Mouse (Mus musculus): Measurements from ENCODE around the gene Rmnd1.
"Not testable (repeated sequence)": the region's sequence is repeated elsewhere in the genome, so short reads cannot be mapped to it uniquely, and the experiment has no call there.

Rmnd1 gene

DNA sequence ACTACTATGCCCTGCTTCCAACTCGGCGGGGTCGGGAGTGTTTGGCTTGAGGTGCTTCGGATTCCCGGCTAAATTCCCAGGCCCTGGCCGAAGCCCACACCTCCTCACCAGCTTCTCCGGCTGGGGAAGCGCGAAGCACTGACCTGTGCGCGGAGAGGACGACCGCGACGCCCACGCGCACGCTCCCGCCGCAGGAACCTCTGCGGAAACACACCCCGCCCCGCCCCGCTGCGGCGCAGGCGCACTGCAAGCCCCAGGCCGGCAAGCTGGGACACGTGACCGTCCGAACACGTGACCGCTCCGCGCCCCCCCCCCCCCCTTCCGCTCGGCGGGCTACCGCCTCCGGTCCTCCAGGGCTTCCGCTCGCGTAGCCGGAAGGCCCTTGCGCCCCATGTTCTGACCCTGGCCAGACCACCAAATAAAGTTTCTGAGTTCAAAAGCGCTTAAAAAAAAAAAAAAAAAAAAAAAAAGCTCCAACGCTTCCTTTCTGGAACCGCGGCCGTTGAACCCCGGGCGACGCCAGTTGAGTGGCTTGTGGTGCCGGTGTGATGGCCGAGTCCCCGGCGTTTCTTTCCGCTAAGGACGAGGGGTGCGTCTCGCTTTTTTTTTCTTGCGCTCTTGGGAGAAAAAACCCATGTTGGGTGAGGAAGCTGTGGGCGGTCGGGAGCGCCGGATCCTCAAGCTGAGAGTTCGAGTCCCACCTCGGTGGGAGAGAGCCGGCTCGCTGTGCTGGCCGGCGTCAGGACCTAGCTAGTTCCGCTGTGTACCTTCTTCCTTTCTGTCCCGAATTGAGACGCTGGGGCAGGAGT is at the start of gene Rmnd1, which contains the start of gene Armt1:
Rmnd1 (minus strand) TSS at position 266 of the 809 bp plus-strand sequence.
Armt1 (plus strand) TSS at position 345 of the 809 bp plus-strand sequence.
- peak; percentile 92 for DNase-seq

DNA sequence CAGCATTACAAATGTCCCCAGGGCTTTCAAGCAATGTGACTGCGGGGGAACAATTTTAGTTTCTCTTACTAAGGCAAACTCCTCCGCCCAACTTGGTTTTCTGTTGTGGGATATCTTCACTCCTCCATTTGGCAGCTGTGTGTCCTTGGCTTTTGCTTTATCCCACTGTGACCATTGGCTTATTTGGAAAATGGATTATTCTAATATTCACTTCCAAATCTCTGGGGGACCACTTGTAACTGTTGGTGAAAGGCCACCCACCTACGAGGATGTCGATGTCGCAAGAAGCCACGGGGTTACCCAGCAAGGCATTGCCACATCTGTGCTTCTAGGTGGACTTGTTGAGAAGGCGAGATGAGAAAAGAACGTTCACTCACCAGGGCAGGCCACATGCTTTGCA is 49.5 kb upstream of the Rmnd1 start:
- DNase-seq = no peak

DNA sequence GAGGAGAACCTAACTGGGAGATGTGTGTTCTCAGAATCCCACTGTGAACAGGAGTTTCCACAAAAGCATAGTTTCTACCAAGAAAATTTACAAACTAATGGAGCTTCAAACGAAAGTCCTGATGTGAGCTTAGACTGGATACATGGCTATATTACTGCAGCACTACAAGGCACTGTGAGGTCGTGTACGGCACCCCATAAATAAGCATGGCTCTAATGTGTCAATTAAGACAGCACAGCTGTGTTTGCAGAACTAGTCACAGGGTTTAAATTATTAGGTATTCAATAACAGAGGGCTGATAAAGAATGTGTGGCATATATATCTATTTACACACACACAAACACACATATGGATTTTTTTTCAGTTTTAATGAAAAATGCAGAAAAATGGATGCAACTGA is 48.7 kb upstream of the Rmnd1 start:
- no peak for DNase-seq

DNA sequence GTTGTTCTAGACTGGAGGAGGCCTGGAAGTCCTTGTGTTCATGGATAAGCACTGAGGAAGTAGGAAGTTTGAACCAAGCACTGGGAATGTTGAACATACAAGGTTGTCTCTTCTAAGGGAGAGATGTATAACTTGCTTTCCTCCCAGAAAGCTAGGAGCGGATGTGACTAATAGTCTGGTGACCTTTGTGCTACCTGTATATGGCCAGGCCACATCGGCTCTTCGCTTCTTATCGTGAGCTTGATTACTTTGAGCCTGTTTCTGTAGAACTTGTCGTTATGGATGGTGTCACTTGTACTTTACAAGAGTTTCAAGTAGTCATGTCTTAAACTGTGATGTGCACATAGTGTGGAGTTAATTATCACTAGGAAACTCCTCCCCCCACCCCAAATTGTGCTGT is 44.4 kb upstream of the Rmnd1 start:
- DNase-seq = no peak

DNA sequence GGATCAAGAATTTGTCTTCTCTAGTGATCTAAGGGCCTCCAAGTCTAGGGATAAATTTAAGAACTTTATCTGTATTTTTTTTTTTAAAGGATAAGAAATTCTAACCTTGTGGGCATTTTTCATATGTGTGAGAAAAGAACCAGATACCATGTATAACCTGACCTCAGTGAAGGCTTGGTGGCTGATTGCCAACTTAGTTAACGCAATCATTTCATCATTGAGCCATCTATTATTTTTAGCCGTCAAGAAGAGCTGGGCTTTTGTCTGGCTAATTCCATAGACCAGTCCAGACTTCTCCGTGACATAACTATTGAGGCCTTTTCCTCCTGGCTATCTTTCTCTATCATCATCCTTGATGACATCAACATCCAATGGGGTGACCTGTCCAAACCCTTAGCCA is 43.2 kb upstream of the Rmnd1 start:
- no peak for DNase-seq

DNA sequence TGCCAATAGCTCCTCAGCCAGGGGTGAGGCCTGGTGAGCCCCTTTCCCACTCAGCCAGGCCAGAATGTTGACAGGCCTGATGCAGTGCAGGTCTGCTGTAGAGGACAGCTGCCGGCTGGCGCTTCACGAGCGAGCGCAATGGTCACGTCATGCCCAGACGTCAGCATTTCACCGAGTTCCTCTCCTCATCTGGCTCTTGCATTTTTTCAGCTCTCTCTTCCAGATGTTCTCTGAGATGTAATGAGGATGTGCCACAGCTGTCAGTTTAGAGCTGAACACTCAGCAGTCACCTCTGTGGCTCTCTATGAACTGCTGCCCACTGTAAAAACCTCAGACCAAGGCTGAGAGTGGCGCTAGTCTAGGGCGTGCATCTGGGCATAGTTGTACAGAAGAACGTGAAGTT is 41.4 kb upstream of the Rmnd1 start:
- no peak for DNase-seq

DNA sequence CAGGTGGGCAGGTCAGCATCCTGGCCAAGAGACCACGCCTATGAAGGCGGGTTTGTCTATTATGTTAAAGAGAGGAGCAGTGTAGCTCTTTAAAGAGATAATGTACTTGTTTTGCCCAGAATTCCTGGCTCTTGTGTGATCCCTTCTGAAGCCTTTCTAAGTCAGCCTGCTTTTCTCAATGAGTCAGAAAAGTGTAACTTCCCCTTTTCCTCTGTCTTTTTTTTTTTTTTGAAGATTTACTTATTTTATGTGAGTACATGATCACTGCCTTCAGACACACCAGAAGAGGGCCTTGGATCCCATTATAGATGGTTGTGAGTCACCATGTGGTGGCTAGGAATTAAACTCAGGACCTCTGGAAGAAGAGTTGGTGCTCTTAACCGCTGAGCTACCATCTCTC is 37.2 kb upstream of the Rmnd1 start:
- no peak for DNase-seq

DNA sequence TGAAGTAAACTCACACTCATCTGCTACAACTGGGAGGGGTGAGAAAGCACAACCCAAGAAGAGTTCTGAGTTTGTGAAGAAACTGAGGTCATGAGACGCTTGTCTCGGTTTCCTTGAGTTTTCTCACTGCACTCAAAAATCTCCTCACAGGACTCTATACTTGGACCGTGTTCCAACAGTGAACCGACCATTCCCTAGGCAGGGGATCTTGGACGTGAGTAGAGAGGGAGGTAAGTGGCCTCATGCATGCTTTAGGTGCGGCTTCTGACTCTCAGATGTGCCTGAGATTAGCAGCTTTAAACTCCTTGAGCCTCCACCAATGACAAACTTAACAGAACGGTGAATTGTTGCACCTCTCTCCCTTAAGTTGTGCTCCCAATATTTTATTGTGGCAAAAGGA is 33.6 kb upstream of the Rmnd1 start:
- no peak for DNase-seq

DNA sequence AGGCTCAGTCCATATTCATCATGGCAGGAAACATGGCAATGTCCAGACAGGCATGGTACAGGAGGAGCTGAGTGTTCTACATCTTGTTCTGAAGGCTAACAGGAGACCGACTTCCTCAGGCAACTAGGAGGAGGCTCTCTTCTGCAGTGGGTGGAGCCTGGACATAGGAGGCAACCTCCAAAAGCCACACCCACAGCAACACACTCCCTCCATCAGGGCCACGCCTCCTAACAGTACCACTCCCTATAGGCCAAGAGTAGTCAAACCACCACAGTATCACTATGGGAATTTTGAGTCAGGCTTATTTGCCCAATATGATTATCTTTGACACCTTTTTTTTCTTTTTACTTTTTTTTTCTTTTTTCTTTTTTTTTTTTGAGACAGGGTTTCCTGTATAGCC is 28.0 kb upstream of the Rmnd1 start:
- no peak for DNase-seq

DNA sequence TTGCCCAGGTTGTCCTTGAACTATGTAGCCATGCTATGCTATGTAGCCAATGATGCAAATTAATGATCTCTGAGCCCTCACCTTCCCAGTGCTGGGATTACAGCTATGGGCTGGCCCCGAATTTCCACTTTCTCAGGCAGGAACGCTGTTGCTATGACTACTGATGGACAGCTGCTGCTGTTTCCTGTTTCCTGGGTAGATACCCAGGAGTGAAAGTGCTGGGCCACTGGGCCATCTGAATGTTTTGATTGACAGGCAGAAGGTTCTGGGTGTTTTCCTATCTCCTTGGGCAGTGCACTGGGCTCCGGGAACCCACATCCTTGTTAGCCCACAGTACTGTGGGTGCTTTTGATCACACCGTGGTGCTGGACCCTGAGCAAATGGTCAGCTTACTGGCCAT is 24.2 kb upstream of the Rmnd1 start:
- no peak for DNase-seq

DNA sequence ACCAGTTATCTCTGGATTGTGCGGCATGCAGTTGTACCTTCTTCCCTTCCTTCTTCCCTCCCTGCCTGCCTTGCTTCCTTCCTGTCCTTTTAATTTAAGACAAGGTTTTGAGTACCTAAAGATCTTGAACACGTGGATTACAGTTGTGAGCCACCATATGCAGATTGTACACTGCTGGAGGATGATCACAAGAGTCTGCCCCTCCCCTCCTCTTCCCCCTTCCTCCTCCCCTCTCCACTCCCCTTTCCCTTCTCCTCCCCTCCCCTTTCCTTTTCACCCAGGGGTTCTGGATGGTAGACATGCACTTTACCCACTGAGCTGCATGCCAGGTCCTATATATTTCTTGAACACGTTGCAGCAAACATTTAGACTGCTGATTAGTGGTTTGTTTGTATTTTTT is 3.2 kb upstream of the Rmnd1 start:
- no peak for DNase-seq

DNA sequence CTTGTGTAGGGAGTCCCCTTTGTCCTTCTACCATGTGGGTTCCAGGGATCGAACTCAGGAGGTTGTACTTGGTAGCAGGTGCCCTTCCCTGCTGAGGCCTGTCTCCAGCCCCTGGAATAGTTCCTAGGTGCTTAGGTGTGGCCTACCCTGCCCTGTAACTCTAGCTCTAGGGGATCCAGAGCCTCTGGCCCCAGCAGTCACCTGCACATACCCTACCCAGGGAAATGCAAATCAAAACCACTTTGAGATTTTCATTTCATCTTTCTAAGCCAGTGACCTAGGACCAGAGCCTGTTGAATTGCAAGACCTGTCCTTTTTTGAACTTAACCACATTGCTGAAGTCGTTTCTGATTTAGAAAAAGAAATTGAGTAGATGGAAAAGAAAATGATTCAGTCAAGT is 1.7 kb upstream of the Rmnd1 start:
- not testable (repeated sequence) for DNase-seq

DNA sequence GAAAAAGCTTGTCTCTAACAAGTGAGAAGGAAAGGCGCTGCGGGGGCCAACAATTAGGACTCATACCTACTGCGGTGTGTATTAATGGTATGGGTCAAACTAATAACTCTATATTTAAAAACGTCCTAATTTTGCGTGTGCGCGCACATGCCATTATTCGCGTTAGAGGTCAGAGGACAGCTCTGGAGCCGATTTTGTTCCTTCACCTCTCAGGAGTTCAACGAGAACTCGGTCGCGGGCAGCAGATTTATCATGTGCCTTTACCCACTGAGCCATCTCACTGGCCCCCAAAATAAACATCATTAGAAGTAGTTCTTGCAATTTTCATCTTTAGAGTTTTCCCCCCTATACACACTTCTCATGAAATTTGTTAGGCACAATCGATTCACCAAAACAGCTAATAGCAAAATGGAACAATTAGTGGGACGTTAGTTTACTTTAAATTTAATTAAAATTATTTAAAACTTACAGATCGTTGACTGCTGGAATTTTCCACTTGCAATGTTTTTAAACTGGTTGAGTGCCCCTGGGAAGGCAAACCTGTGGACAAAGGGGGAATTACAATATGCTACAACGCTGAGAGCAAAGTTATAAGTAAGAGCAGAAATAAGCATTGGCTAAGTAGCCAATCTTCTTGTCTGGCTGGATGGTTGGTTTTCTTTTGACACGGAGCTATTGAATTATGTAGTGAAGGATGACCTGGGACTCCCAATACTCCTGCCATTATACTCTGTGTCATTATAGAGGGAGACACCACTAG is 988 bp upstream of the Rmnd1 start:
- peak; percentile 59 for DNase-seq

DNA sequence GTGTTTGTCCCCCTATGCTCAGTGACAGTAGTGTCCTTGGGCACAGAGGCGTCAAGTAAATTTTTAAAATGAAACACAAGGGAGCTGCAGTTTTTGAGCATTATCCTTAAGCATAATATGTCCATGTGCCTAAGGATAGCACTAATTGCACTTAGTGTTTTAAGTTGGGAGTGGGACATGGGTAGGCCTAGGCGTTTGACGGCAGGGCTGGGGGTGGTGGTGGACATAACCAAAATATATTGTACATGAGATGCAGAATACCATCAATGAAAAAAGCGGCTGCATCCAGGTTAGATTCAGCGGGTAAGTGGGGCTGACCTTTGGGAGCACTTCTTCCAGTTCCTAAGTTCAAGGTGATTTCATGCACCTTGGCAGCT is 454 bp downstream of the Rmnd1 start:
- DNase-seq = no peak

DNA sequence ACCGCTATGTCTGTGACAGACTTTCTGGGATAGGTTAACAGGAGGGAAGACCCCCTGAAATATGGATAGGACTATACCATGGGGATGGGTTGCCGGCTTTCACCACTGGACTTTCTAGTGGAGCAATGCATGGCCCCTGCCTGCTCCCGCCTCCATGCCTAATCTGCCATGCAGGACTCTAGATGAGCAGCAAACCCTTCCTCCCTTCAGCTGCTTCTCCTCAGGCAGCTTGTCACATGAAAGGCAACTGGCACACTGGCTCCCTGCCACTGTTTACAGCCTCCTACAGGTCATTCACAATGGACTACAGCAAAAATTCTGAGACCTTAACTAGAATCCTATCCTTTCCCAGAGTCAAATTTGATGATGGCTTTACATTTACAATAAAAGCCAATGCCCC is 1.4 kb downstream of the Rmnd1 start:
- peak; percentile 80 for DNase-seq

DNA sequence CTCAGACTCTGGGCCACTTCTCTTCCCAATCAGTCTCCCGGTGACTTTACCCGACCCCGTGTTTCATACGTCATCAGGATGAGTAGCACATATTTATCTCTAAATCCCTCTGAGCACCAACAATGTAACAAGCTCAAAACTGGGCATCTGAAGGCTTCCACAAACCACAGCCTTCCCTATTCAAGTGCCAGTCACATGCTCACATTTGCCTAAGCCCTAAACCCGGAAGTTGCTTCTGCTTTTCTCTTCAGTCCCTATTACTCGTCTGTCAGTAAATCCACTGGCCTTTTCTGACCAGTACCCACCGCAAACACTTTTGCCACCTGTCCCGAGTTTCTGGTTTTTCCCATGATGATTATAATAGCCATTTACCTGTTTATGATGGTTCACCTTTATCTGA is 1.8 kb downstream of the Rmnd1 start:
- DNase-seq = no peak

DNA sequence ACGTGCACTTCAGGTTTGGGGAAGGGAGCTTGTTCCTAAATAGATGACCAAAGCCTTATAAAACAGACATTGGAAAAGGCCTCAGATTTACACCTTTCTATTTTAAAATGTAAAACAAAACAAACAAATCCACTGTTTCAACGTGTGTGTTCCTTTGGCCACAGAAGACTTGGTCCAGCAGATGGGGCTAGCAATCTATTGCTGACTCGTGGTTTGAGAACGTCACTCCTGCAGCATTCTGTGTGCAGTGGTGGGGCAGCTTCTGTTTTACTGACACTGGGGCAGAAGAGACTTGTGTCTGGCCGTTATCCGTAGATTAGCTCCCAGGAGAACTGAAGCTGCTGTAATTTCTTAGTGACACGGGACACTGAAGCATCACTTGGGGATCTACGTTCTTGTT is 6.9 kb downstream of the Rmnd1 start:
- DNase-seq = no peak

DNA sequence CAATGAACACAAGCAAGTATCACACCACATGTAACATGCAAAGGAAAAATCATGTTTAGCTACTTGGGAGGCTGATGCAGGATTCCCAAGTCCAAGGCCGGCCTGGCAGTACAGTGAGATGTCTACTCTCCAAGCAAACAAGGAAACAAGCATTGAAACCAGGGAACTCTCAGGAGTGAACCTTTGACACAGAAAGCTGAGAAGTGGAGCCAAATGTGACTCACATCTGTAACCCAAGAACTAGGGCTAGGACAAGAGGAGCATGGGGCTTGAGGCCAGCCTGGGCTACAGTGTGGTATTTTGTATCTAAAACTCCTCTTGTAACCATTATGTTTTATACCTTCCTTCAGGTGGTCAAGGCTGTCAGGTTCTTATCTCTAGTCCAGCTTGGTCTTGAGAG is 25.0 kb downstream of the Rmnd1 start:
- DNase-seq = no peak

DNA sequence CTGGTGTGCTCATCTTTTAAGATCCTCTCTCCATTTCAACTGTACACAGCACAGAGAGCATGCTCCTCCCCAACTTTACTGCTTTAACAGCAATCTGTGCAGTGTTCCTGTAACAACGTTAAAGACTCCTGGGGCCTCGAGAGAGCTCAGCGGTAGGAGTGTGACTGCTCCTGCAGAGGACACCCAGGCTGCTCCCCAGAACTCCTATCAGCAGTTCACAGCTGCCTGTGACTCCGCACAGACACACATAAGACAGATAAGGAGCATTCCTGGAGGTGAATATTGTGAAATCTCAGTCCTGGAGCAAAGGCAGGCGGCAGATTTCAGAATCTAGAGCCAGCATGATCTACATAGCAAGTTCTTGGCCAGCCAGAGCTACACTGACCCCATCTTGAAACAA is 26.7 kb downstream of the Rmnd1 start:
- no peak for DNase-seq

DNA sequence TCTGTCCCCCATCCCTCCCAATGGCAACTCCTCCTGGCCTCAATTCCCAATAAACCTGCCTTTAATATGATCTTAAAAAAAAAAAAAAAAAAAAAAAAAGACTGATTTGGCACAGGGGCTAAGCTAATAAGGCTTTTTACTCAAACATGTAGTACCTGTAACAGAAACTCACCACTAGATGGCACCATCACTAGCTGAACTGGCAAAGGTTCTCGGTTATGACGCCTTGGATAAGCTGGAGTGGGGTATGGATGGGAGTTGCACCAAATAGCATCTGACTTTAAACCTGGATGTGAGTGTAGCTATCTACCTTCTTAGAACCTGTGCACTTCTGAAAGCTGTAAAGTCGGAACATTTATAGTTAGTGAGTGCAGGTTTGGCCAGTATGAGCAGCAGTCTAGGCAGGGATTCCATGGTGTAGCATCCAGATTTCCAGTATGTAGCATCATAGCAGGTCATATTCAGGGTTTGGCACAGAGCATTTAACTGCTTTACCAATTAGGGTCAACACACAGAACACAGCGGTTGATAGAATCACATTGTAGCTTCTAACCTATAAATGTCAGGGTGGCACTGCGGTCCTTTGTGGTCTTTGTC is 27.2 kb downstream of the Rmnd1 start:
- DNase-seq = peak; percentile 71

DNA sequence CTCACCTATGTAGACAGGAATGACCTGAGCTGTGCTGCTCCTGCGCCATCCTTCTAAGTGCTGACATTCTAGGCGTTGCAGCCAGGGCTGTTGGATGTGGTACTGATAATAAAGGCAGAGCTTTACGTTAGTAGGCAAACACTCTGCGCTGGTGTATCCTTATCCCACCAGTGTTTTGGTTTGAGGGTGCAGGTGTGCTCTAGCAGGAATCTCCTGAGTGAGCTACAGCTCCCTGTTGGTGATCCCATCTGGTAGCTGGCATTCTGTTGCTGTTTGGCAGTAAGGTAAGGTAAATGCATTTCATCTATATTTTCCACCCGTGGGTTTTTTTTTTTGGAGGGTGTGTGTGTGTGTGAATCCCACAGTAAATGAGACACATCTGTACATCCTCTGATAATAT is 34.1 kb downstream of the Rmnd1 start:
- no peak for DNase-seq

DNA sequence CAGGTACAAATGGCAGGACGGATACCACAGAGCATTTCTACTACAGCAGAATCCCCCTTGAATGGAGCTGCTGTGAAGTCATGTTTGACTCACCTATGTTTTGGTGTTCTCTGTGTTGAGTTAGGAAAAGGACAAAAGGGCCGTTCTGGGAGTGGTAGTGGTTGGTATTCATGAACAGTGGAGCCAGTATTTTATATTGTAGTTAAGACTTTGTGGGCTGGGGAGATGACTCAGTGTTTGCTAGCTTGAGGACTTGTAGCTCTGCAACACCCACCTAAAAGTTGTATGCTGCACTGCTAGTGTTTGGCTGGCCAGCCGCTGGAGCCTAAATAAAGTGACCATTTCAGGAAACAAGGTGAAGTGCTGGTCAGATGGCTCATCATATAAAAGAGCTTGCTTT is 36.9 kb downstream of the Rmnd1 start:
- no peak for DNase-seq

DNA sequence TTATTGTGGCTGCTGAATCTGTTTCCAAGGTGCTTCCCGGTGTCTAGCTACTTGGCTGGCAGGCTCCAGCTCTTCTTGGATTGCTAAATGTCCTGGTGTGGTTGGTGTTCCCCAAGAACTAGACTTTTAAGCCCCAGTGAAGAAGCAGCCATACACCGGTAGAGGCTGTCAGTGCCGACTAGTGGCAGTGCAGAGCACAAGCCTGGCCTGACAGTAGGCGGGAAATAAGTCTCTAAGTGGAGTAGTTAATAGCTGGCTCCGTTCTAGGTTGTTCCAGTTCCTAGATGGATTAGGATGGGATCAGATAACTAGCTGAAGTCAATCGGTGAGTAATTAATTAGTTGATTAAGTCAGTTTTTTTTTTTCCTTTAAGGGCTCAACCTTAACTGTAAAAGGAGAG is 40.3 kb downstream of the Rmnd1 start:
- no peak for DNase-seq

DNA sequence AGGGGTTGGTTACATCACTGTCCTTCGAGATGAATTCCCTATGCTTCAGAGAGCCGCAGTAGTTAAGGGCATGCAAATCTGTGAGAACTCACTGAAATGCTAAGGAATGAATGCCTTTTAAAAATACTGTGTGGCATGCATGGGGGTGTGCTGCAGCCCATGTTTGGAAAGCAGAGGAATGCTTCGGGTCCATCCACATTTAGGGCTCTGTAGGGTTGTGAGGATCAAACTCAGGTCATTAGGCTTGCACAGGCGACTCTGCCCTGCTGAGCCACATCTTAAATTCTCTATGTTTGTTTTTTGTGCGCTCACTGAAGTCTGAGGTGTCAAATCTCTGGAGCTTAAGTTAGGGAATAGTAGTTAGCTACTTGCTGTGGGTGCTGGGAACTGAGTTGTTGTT is 41.1 kb downstream of the Rmnd1 start:
- no peak for DNase-seq
